Mouse (Mus musculus): ENCODE data around the gene Tnfaip3.

- TF ChIP-seq POLR2A (IDR thresholded peaks at IDR 0.05; ENCODE audit: insufficient read depth, low read depth, low read length) (no peak), CTCF (IDR thresholded peaks at IDR 0.05; ENCODE audit: insufficient read depth, low read depth, low read length) (no peak)
Observed at GRCm38 (mm10) chr10:18991057-18991456, 24.4 kb downstream of the Tnfaip3 start.
